In genomic region chr11:6603887-6604603, GRCm38 (mm10) we compare ENCODE assay signal across 10 mouse cellular contexts. TPM values are rescaled to one million over a fixed set of nuclear protein-coding genes. Genes with fewer than 3 reads are reported as not detected.
DNase-seq lines count a peak whose midpoint lies in the region; ATAC-seq and TF ChIP-seq lines count a peak whose summit lies in the region.
"Had no signal": no experiment of that assay in that cellular context is flagged by ENCODE, and none has a peak within 500 bp of the region (broad histone marks: within the 10 kb centered on the region; RNA-seq: fewer than 3 reads in every experiment).

No protein-coding gene starts in this region.

- peaks cover 22% of the 10 kb centered on the region for H3K27me3 ChIP-seq in kidney, embryonic 14.5 days (ENCODE audit: control insufficient read depth, insufficient read depth, low read length)
- no peaks in the 10 kb centered on the region for H3K27me3 ChIP-seq in forebrain, postnatal 0 days (ENCODE audit: insufficient read depth, low read length)
- H3K27me3 ChIP-seq in intestine, embryonic 16.5 days (replicated peaks; ENCODE audit: control insufficient read depth, insufficient read depth, low read length): peaks cover 21% of the 10 kb centered on the region; the same call in 1 of the 2 replicates
- H3K27me3 ChIP-seq in stomach, embryonic 14.5 days (ENCODE audit: control insufficient read depth, insufficient read depth, low read length): 0 out of 2 replicates have a peak, but pooled peaks cover 13% of the 10 kb centered on the region

- WGBS in kidney, embryonic 14.5 days: 9% methylated on average over 12 of the region's 12 CpGs
- WGBS in forebrain, postnatal 0 days: 4% methylated on average over 12 of the region's 12 CpGs
- whole genome bisulfite sequencing in intestine, embryonic 16.5 days: 17% methylated on average over 12 of the region's 12 CpGs
- 19% methylated on average over 12 of the region's 12 CpGs for WGBS in stomach, embryonic 14.5 days

- H3K9me3 ChIP-seq in kidney, embryonic 14.5 days (ENCODE audit: control insufficient read depth, low read length): no peaks in the 10 kb centered on the region
- no peaks in the 10 kb centered on the region for H3K9me3 ChIP-seq in forebrain, postnatal 0 days (ENCODE audit: low read length)
- H3K9me3 ChIP-seq in intestine, embryonic 16.5 days (ENCODE audit: control insufficient read depth, low read length): no peaks in the 10 kb centered on the region
- H3K9me3 ChIP-seq in stomach, embryonic 14.5 days (ENCODE audit: control insufficient read depth, low read depth, low read length): no peaks in the 10 kb centered on the region

- H3K9ac ChIP-seq in kidney, embryonic 14.5 days (ENCODE audit: low read depth, low read length): no peak overlapping the region
- H3K9ac ChIP-seq in forebrain, postnatal 0 days: peak overlapping the region; percentile 94
- H3K9ac ChIP-seq in intestine, embryonic 16.5 days (ENCODE audit: low read depth, low read length): peak overlapping the region; percentile 22; the same call in 1 of the 2 replicates
- no peak overlapping the region for H3K9ac ChIP-seq in stomach, embryonic 14.5 days (replicated peaks; ENCODE audit: low read depth, low read length)

- no peak overlapping the region for H3K4me3 ChIP-seq in kidney, embryonic 14.5 days (ENCODE audit: low read length)
- H3K4me3 ChIP-seq in forebrain, postnatal 0 days (ENCODE audit: low read depth, low read length): peak overlapping the region; percentile 76
- H3K4me3 ChIP-seq in intestine, embryonic 16.5 days (ENCODE audit: low read length): peak overlapping the region; percentile 2; the same call in 1 of the 2 replicates
- no peak overlapping the region for H3K4me3 ChIP-seq in stomach, embryonic 14.5 days (ENCODE audit: low read depth, low read length)
- H3K4me3 ChIP-seq: heart, adult 2 months had no signal

- peak; percentile 33; the same call in 1 of the 2 replicates for ATAC-seq in kidney, embryonic 14.5 days (ENCODE audit: low FRiP score, low TSS enrichment)
- ATAC-seq in forebrain, postnatal 0 days: peak; percentile 4; the same call in 1 of the 2 replicates
- ATAC-seq in intestine, embryonic 16.5 days: peak; percentile 31; the same call in 1 of the 2 replicates
- peak; percentile 33; the same call in 1 of the 2 replicates for ATAC-seq in stomach, embryonic 14.5 days (ENCODE audit: insufficient number of reproducible peaks, insufficient read depth, low FRiP score, low read depth)

- no peak for TF ChIP-seq CTCF in brain, embryonic 14.5 days (IDR thresholded peaks at IDR 0.05; ENCODE audit: borderline replicate concordance, extremely low read depth, insufficient read depth, insufficient read length)
- TF ChIP-seq CTCF in forebrain, postnatal 0 days (IDR thresholded peaks at IDR 0.05; ENCODE audit: low read depth): no peak

- peaks cover 12% of the 10 kb centered on the region for H3K4me1 ChIP-seq in kidney, embryonic 14.5 days (ENCODE audit: control insufficient read depth, insufficient read depth, low read length)
- peaks cover 40% of the 10 kb centered on the region for H3K4me1 ChIP-seq in forebrain, postnatal 0 days (ENCODE audit: insufficient read depth)
- peaks cover 27% of the 10 kb centered on the region for H3K4me1 ChIP-seq in intestine, embryonic 16.5 days (ENCODE audit: control insufficient read depth, insufficient read depth, low read length)
- H3K4me1 ChIP-seq in stomach, embryonic 14.5 days (ENCODE audit: control insufficient read depth, insufficient read depth, low read length): peaks cover 23% of the 10 kb centered on the region

- no peak for TF ChIP-seq POLR2A in brain, embryonic 14.5 days (IDR thresholded peaks at IDR 0.05; ENCODE audit: borderline replicate concordance, extremely low read depth, insufficient read depth, insufficient read length, poor library complexity, severe bottlenecking)

- no peak overlapping the region for H3K27ac ChIP-seq in kidney, embryonic 14.5 days (ENCODE audit: low read depth, low read length)
- peak overlapping the region; percentile 99 for H3K27ac ChIP-seq in forebrain, postnatal 0 days (ENCODE audit: low read depth, low read length)
- H3K27ac ChIP-seq in intestine, embryonic 16.5 days (ENCODE audit: low read length): no peak overlapping the region
- no peak overlapping the region for H3K27ac ChIP-seq in stomach, embryonic 14.5 days (ENCODE audit: low read length)
- H3K27ac ChIP-seq: heart, adult 2 months had no signal

- H3K4me2 ChIP-seq in kidney, embryonic 14.5 days (replicated peaks; ENCODE audit: low read depth, low read length): peak overlapping the region; percentile 10; the same call in 1 of the 2 replicates
- peak overlapping the region; percentile 92 for H3K4me2 ChIP-seq in forebrain, postnatal 0 days (ENCODE audit: low read depth)
- H3K4me2 ChIP-seq in intestine, embryonic 16.5 days (ENCODE audit: low read depth, low read length): peak overlapping the region; percentile 37
- peak overlapping the region; percentile 26; the same call in 1 of the 2 replicates for H3K4me2 ChIP-seq in stomach, embryonic 14.5 days (replicated peaks; ENCODE audit: low read depth, low read length)

- no peaks in the 10 kb centered on the region for H3K36me3 ChIP-seq in kidney, embryonic 14.5 days (ENCODE audit: control insufficient read depth, insufficient read depth, low read length)
- H3K36me3 ChIP-seq in forebrain, postnatal 0 days (ENCODE audit: insufficient read depth): peaks cover 25% of the 10 kb centered on the region; the same call in 1 of the 2 replicates
- no peaks in the 10 kb centered on the region for H3K36me3 ChIP-seq in intestine, embryonic 16.5 days (ENCODE audit: control insufficient read depth, insufficient read depth, low read length)
- no peaks in the 10 kb centered on the region for H3K36me3 ChIP-seq in stomach, embryonic 14.5 days (ENCODE audit: control insufficient read depth, insufficient read depth, low read length)

- no peak for DNase-seq in kidney, adult 18-20 months
- peak; percentile 95 for DNase-seq in brain, embryonic 14.5 days (ENCODE audit: low read depth)
- DNase-seq in forebrain, postnatal 0 days: peak; percentile 82
- peak; percentile 66 to 75 for DNase-seq in lung, postnatal 4 days
- no peak for DNase-seq in thymus, postnatal 14 days

RNA-seq across cellular contexts. Expression of gene Nacad, which starts 1.8 kb away (rescaled TPM):
- polyA plus RNA-seq in kidney, embryonic 14.5 days (2014; fragmentation: Nextera tagmentation; extraction: Ambion mirVana): 0.77 and 0.86 TPM in 2 replicates
- 92.6 and 134 TPM in 2 replicates for polyA plus RNA-seq in brain, embryonic 14.5 days (2012; rRNA removed)
- total RNA-seq in forebrain, postnatal 0 days (2014; rRNA removed): 69.4 and 75.6 TPM in 2 replicates
- 46.4 and 61.3 TPM in 2 replicates for polyA plus RNA-seq in forebrain, postnatal 0 days (2015; fragmentation: Nextera tagmentation; extraction: Ambion mirVana)
- 5.5 and 7.1 TPM in 2 replicates for polyA plus RNA-seq in intestine, embryonic 16.5 days (2015; fragmentation: Nextera tagmentation; extraction: Ambion mirVana)
- polyA plus RNA-seq in stomach, embryonic 14.5 days (2014; fragmentation: Nextera tagmentation; extraction: Ambion mirVana): 6.1 and 9.2 TPM in 2 replicates

RNA-seq across cellular contexts. Expression of gene Tbrg4, which starts 21.8 kb away (rescaled TPM):
- 30.6 and 48.9 TPM in 2 replicates for polyA plus RNA-seq in kidney, embryonic 14.5 days (2014; fragmentation: Nextera tagmentation; extraction: Ambion mirVana)
- 86.0 and 103 TPM in 2 replicates for polyA plus RNA-seq in brain, embryonic 14.5 days (2012; rRNA removed)
- 32.2 and 41.9 TPM in 2 replicates for total RNA-seq in forebrain, postnatal 0 days (2014; rRNA removed)
- polyA plus RNA-seq in forebrain, postnatal 0 days (2015; fragmentation: Nextera tagmentation; extraction: Ambion mirVana): 30.9 and 31.6 TPM in 2 replicates
- 64.0 and 64.2 TPM in 2 replicates for polyA plus RNA-seq in intestine, embryonic 16.5 days (2015; fragmentation: Nextera tagmentation; extraction: Ambion mirVana)
- 37.1 TPM in 2 replicates for polyA plus RNA-seq in stomach, embryonic 14.5 days (2014; fragmentation: Nextera tagmentation; extraction: Ambion mirVana)

RNA-seq across cellular contexts. Expression of gene Wap, which starts 34.4 kb away (rescaled TPM):
- polyA plus RNA-seq in kidney, embryonic 14.5 days (2014; fragmentation: Nextera tagmentation; extraction: Ambion mirVana): not detected in 2 replicates
- polyA plus RNA-seq in brain, embryonic 14.5 days (2012; rRNA removed): not detected in 2 replicates
- total RNA-seq in forebrain, postnatal 0 days (2014; rRNA removed): not detected in 2 replicates
- not detected in 2 replicates for polyA plus RNA-seq in forebrain, postnatal 0 days (2015; fragmentation: Nextera tagmentation; extraction: Ambion mirVana)
- not detected in 2 replicates for polyA plus RNA-seq in intestine, embryonic 16.5 days (2015; fragmentation: Nextera tagmentation; extraction: Ambion mirVana)
- not detected in 2 replicates for polyA plus RNA-seq in stomach, embryonic 14.5 days (2014; fragmentation: Nextera tagmentation; extraction: Ambion mirVana)
- total RNA-seq: heart, adult 2 months had no signal
- polyA plus RNA-seq: heart, adult 2 months; small intestine, adult 2 months had no signal

RNA-seq across cellular contexts. Expression of gene Ramp3, which starts 54.3 kb away (rescaled TPM):
- 10.4 and 10.6 TPM in 2 replicates for polyA plus RNA-seq in kidney, embryonic 14.5 days (2014; fragmentation: Nextera tagmentation; extraction: Ambion mirVana)
- polyA plus RNA-seq in brain, embryonic 14.5 days (2012; rRNA removed): 8.6 and 12.1 TPM in 2 replicates
- 12.9 and 21.1 TPM in 2 replicates for total RNA-seq in forebrain, postnatal 0 days (2014; rRNA removed)
- 17.6 and 20.0 TPM in 2 replicates for polyA plus RNA-seq in forebrain, postnatal 0 days (2015; fragmentation: Nextera tagmentation; extraction: Ambion mirVana)
- polyA plus RNA-seq in intestine, embryonic 16.5 days (2015; fragmentation: Nextera tagmentation; extraction: Ambion mirVana): 4.6 and 5.2 TPM in 2 replicates
- polyA plus RNA-seq in stomach, embryonic 14.5 days (2014; fragmentation: Nextera tagmentation; extraction: Ambion mirVana): 8.5 and 8.7 TPM in 2 replicates

RNA-seq across cellular contexts. Expression of gene Ccm2, which starts 57.4 kb away (rescaled TPM):
- polyA plus RNA-seq in kidney, embryonic 14.5 days (2014; fragmentation: Nextera tagmentation; extraction: Ambion mirVana): 86.4 and 94.4 TPM in 2 replicates
- 91.9 and 113 TPM in 2 replicates for polyA plus RNA-seq in brain, embryonic 14.5 days (2012; rRNA removed)
- total RNA-seq in forebrain, postnatal 0 days (2014; rRNA removed): 58.9 and 65.6 TPM in 2 replicates
- 84.0 and 84.7 TPM in 2 replicates for polyA plus RNA-seq in forebrain, postnatal 0 days (2015; fragmentation: Nextera tagmentation; extraction: Ambion mirVana)
- polyA plus RNA-seq in intestine, embryonic 16.5 days (2015; fragmentation: Nextera tagmentation; extraction: Ambion mirVana): 67.7 and 69.9 TPM in 2 replicates
- polyA plus RNA-seq in stomach, embryonic 14.5 days (2014; fragmentation: Nextera tagmentation; extraction: Ambion mirVana): 82.8 and 86.2 TPM in 2 replicates

Comparison
In these comparisons a context has a peak if more than half of its experiments do, and no peak if none do; other contexts are left out.
1. H3K4me2 ChIP-seq: peak in every context shown above with its lines; median percentile 92 in forebrain, postnatal 0 days; 37 in intestine, embryonic 16.5 days; 26 in stomach, embryonic 14.5 days; 10 in kidney, embryonic 14.5 days.
2. H3K4me3 ChIP-seq: peak in forebrain, postnatal 0 days (single experiment) and intestine, embryonic 16.5 days (single experiment); none in kidney, embryonic 14.5 days (single experiment) and stomach, embryonic 14.5 days (single experiment).
3. H3K9ac ChIP-seq: peak in forebrain, postnatal 0 days (single experiment) and intestine, embryonic 16.5 days (single experiment); none in kidney, embryonic 14.5 days (single experiment) and stomach, embryonic 14.5 days (single experiment).
4. DNase-seq: peak in brain, embryonic 14.5 days (single experiment), forebrain, postnatal 0 days (single experiment) and lung, postnatal 4 days (2 of 2); none in kidney, adult 18-20 months (single experiment) and thymus, postnatal 14 days (single experiment).
5. Peak in every context shown above with its lines, with median percentiles within 50 percentile points of each other: ATAC-seq.